Mouse (Mus musculus): Measurements from ENCODE around the gene Tmem100. TPM values are rescaled to one million over a fixed set of nuclear protein-coding genes. Genes with fewer than 3 reads are reported as not detected.
A peak's percentile ranks its signal among the peaks of the same experiment; 100 is the strongest.

Gene Tmem100
- polyA plus RNA-seq, 1 experiment from 2014 or later = 29.7 TPM

- Histone ChIP-seq H3K9me3 (ENCODE audit: control insufficient read depth, low read length) (0 out of 2 replicates have a peak, but pooled peaks cover 6% of the 10 kb centered on the region), H3K4me1 (ENCODE audit: control insufficient read depth, insufficient read depth, low read length) (peaks cover 12% of the 10 kb centered on the region), H3K27me3 (replicated peaks; ENCODE audit: control insufficient read depth, insufficient read depth, low read length) (no peaks in the 10 kb centered on the region), H3K4me2 (ENCODE audit: low read depth, low read length) (no peak overlapping the region), H3K9ac (ENCODE audit: low read depth, low read length) (no peak overlapping the region), H3K4me3 (ENCODE audit: low read depth, low read length) (no peak overlapping the region), H3K27ac (replicated peaks; ENCODE audit: low read depth, low read length) (no peak overlapping the region), H3K36me3 (ENCODE audit: control insufficient read depth, insufficient read depth, low read length) (peaks cover 25% of the 10 kb centered on the region)
- 92% methylated on average over 4 of the region's 4 CpGs for WGBS
- no peak for ATAC-seq (ENCODE audit: low read depth)
- no peak for DNase-seq (ENCODE audit: low spot score)
These were observed 6.3 kb downstream of the Tmem100 start for GRCm38 (mm10) chr11:90036416-90036815.

- no peak overlapping the region for H3K9ac ChIP-seq (ENCODE audit: low read depth, low read length)
- H3K27ac ChIP-seq (replicated peaks; ENCODE audit: low read depth, low read length) = no peak overlapping the region
- no peaks in the 10 kb centered on the region for H3K27me3 ChIP-seq (replicated peaks; ENCODE audit: control insufficient read depth, insufficient read depth, low read length)
- H3K4me2 ChIP-seq (ENCODE audit: low read depth, low read length) = no peak overlapping the region
- H3K36me3 ChIP-seq (ENCODE audit: control insufficient read depth, insufficient read depth, low read length) = peaks cover 25% of the 10 kb centered on the region
- ATAC-seq (ENCODE audit: low read depth) = no peak
- peak; percentile 75 for DNase-seq (ENCODE audit: low spot score)
- H3K9me3 ChIP-seq (ENCODE audit: control insufficient read depth, low read length) = 0 out of 2 replicates have a peak, but pooled peaks cover 6% of the 10 kb centered on the region
- H3K4me1 ChIP-seq (ENCODE audit: control insufficient read depth, insufficient read depth, low read length) = 0 out of 2 replicates have a peak, but pooled peaks cover 5% of the 10 kb centered on the region
- 20% methylated on average over 5 of the region's 5 CpGs for WGBS
- no peak overlapping the region for H3K4me3 ChIP-seq (ENCODE audit: low read depth, low read length)
These were observed 7.9 kb downstream of the Tmem100 start for GRCm38 (mm10) chr11:90038022-90038421.

DNA sequence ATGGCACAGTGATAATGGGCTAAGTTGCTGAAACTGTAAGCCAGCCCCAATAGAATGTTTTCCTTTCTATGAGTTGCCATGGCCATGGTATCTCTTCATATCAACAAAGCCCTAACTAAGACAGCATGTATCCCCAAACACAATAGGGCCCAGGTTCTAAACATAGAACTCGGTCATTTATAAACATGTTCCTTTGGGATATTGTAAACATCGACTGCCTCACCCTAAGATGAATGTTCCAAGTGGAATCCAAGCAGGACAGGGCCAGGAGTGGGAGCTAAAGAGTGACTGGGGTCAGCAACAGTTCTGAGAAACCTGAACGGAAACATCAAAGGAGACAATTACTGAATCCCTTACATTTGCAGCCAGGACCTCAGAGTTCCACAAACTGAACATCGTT is 14.3 kb downstream of the Tmem100 start:
- 82% methylated on average over 4 of the region's 4 CpGs for WGBS
- ATAC-seq (ENCODE audit: low read depth) (no peak), DNase-seq (ENCODE audit: low spot score) (no peak)
- Histone ChIP-seq H3K27me3 (replicated peaks; ENCODE audit: control insufficient read depth, insufficient read depth, low read length) (no peaks in the 10 kb centered on the region), H3K36me3 (ENCODE audit: control insufficient read depth, insufficient read depth, low read length) (no peaks in the 10 kb centered on the region), H3K9me3 (ENCODE audit: control insufficient read depth, low read length) (no peaks in the 10 kb centered on the region), H3K27ac (replicated peaks; ENCODE audit: low read depth, low read length) (no peak overlapping the region), H3K9ac (ENCODE audit: low read depth, low read length) (no peak overlapping the region), H3K4me1 (ENCODE audit: control insufficient read depth, insufficient read depth, low read length) (0 out of 2 replicates have a peak, but pooled peaks cover 5% of the 10 kb centered on the region), H3K4me2 (ENCODE audit: low read depth, low read length) (no peak overlapping the region), H3K4me3 (ENCODE audit: low read depth, low read length) (no peak overlapping the region)

- H3K9ac ChIP-seq (ENCODE audit: low read depth, low read length) = no peak overlapping the region
- 0 out of 2 replicates have a peak, but pooled peaks cover 5% of the 10 kb centered on the region for H3K4me1 ChIP-seq (ENCODE audit: control insufficient read depth, insufficient read depth, low read length)
- H3K9me3 ChIP-seq (ENCODE audit: control insufficient read depth, low read length) = no peaks in the 10 kb centered on the region
- no peak overlapping the region for H3K4me2 ChIP-seq (ENCODE audit: low read depth, low read length)
- 19% methylated on average over 7 of the region's 7 CpGs for WGBS
- H3K27ac ChIP-seq (replicated peaks; ENCODE audit: low read depth, low read length) = no peak overlapping the region
- no peaks in the 10 kb centered on the region for H3K36me3 ChIP-seq (ENCODE audit: control insufficient read depth, insufficient read depth, low read length)
- H3K27me3 ChIP-seq (replicated peaks; ENCODE audit: control insufficient read depth, insufficient read depth, low read length) = no peaks in the 10 kb centered on the region
- ATAC-seq (ENCODE audit: low read depth) = peak; percentile 18; the same call in 1 of the 2 replicates
- DNase-seq (ENCODE audit: low spot score) = no peak
- no peak overlapping the region for H3K4me3 ChIP-seq (ENCODE audit: low read depth, low read length)
These were observed 16.1 kb downstream of the Tmem100 start for GRCm38 (mm10) chr11:90046211-90046610.

DNA sequence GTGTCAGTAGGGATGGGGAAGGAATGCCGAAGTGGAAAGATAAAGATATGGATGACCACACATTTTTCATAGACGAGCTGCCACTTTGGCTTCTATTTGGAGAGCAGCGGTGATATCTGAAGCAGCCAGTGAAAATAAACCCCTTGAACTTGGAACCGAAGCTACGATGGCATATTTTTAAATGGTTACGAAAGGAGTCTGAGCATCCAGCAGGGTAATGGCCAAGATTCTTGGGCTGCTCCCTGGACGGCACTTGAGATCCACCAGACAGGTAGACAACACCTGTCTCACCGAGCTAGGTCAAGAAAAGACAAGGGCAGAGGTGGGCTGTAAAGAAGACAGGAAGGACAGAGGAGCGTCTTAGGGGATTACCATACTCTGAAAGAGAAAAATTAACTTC is 17.1 kb downstream of the Tmem100 start:
- H3K9ac ChIP-seq (ENCODE audit: low read depth, low read length) = no peak overlapping the region
- no peaks in the 10 kb centered on the region for H3K36me3 ChIP-seq (ENCODE audit: control insufficient read depth, insufficient read depth, low read length)
- no peak overlapping the region for H3K27ac ChIP-seq (replicated peaks; ENCODE audit: low read depth, low read length)
- H3K9me3 ChIP-seq (ENCODE audit: control insufficient read depth, low read length) = no peaks in the 10 kb centered on the region
- no peak for ATAC-seq (ENCODE audit: low read depth)
- H3K4me3 ChIP-seq (ENCODE audit: low read depth, low read length) = no peak overlapping the region
- DNase-seq (ENCODE audit: low spot score) = no peak
- 81% methylated on average over 9 of the region's 9 CpGs for WGBS
- 0 out of 2 replicates have a peak, but pooled peaks cover 5% of the 10 kb centered on the region for H3K4me1 ChIP-seq (ENCODE audit: control insufficient read depth, insufficient read depth, low read length)
- no peak overlapping the region for H3K4me2 ChIP-seq (ENCODE audit: low read depth, low read length)
- no peaks in the 10 kb centered on the region for H3K27me3 ChIP-seq (replicated peaks; ENCODE audit: control insufficient read depth, insufficient read depth, low read length)

GRCm38 (mm10) chr11:90050016-90050415 is 19.9 kb downstream of the Tmem100 start:
- Histone ChIP-seq H3K27me3 (replicated peaks; ENCODE audit: control insufficient read depth, insufficient read depth, low read length) (no peaks in the 10 kb centered on the region), H3K4me1 (ENCODE audit: control insufficient read depth, insufficient read depth, low read length) (peaks cover 17% of the 10 kb centered on the region; the same call in 1 of the 2 replicates), H3K36me3 (ENCODE audit: control insufficient read depth, insufficient read depth, low read length) (no peaks in the 10 kb centered on the region), H3K9me3 (ENCODE audit: control insufficient read depth, low read length) (no peaks in the 10 kb centered on the region), H3K4me2 (ENCODE audit: low read depth, low read length) (no peak overlapping the region), H3K9ac (ENCODE audit: low read depth, low read length) (no peak overlapping the region), H3K4me3 (ENCODE audit: low read depth, low read length) (no peak overlapping the region), H3K27ac (replicated peaks; ENCODE audit: low read depth, low read length) (no peak overlapping the region)
- DNase-seq (ENCODE audit: low spot score) (no peak), ATAC-seq (ENCODE audit: low read depth) (no peak)
- 89% methylated on average over 7 of the region's 7 CpGs for WGBS

- DNase-seq (ENCODE audit: low spot score) = peak; percentile 55
- Histone ChIP-seq H3K4me2 (ENCODE audit: low read depth, low read length) (no peak overlapping the region), H3K4me1 (ENCODE audit: control insufficient read depth, insufficient read depth, low read length) (peaks cover 12% of the 10 kb centered on the region; the same call in 1 of the 2 replicates), H3K9me3 (ENCODE audit: control insufficient read depth, low read length) (no peaks in the 10 kb centered on the region), H3K36me3 (ENCODE audit: control insufficient read depth, insufficient read depth, low read length) (no peaks in the 10 kb centered on the region), H3K4me3 (ENCODE audit: low read depth, low read length) (no peak overlapping the region), H3K27ac (replicated peaks; ENCODE audit: low read depth, low read length) (no peak overlapping the region), H3K27me3 (replicated peaks; ENCODE audit: control insufficient read depth, insufficient read depth, low read length) (no peaks in the 10 kb centered on the region), H3K9ac (ENCODE audit: low read depth, low read length) (no peak overlapping the region)
- peak; percentile 56 for ATAC-seq (ENCODE audit: low read depth)
- 33% methylated on average over 7 of the region's 7 CpGs for WGBS
These were observed 22.6 kb downstream of the Tmem100 start for GRCm38 (mm10) chr11:90052785-90053184.

DNA sequence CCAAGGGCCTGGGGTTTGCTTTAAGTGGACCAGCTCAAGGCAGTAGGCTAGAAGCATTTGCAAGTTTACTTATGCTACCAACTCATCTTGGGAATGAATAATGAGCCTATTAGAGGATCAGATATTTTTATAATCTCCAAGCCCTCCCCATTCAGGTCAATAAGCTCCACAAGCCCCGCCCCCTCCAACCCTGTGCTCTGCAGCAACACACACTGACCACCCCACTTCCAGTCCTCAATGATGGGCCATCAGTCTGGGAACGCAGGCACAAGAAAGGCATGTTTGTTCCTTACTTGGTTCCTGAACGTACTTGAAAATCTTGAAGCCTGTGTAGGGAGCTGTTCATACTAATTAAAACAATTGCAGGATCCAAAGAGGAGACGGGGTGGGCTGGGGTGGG is 23.7 kb downstream of the Tmem100 start:
- ATAC-seq (ENCODE audit: low read depth) = no peak
- no peak overlapping the region for H3K4me2 ChIP-seq (ENCODE audit: low read depth, low read length)
- no peaks in the 10 kb centered on the region for H3K36me3 ChIP-seq (ENCODE audit: control insufficient read depth, insufficient read depth, low read length)
- peaks cover 12% of the 10 kb centered on the region; the same call in 1 of the 2 replicates for H3K4me1 ChIP-seq (ENCODE audit: control insufficient read depth, insufficient read depth, low read length)
- no peaks in the 10 kb centered on the region for H3K27me3 ChIP-seq (replicated peaks; ENCODE audit: control insufficient read depth, insufficient read depth, low read length)
- 53% methylated on average over 4 of the region's 4 CpGs for WGBS
- H3K9me3 ChIP-seq (ENCODE audit: control insufficient read depth, low read length) = no peaks in the 10 kb centered on the region
- H3K4me3 ChIP-seq (ENCODE audit: low read depth, low read length) = no peak overlapping the region
- DNase-seq (ENCODE audit: low spot score) = no peak
- no peak overlapping the region for H3K27ac ChIP-seq (replicated peaks; ENCODE audit: low read depth, low read length)
- no peak overlapping the region for H3K9ac ChIP-seq (ENCODE audit: low read depth, low read length)

- DNase-seq (ENCODE audit: low spot score) = peak; percentile 88
- no peak overlapping the region for H3K9ac ChIP-seq (ENCODE audit: low read depth, low read length)
- ATAC-seq (ENCODE audit: low read depth) = peak; percentile 87
- WGBS = 23% methylated on average over 7 of the region's 7 CpGs
- peaks cover 12% of the 10 kb centered on the region; the same call in 1 of the 2 replicates for H3K4me1 ChIP-seq (ENCODE audit: control insufficient read depth, insufficient read depth, low read length)
- H3K27ac ChIP-seq (replicated peaks; ENCODE audit: low read depth, low read length) = no peak overlapping the region
- no peak overlapping the region for H3K4me2 ChIP-seq (ENCODE audit: low read depth, low read length)
- H3K27me3 ChIP-seq (replicated peaks; ENCODE audit: control insufficient read depth, insufficient read depth, low read length) = no peaks in the 10 kb centered on the region
- no peak overlapping the region for H3K4me3 ChIP-seq (ENCODE audit: low read depth, low read length)
- H3K9me3 ChIP-seq (ENCODE audit: control insufficient read depth, low read length) = no peaks in the 10 kb centered on the region
- no peaks in the 10 kb centered on the region for H3K36me3 ChIP-seq (ENCODE audit: control insufficient read depth, insufficient read depth, low read length)
These were observed 24.3 kb downstream of the Tmem100 start for GRCm38 (mm10) chr11:90054401-90054800.
